Mouse (Mus musculus) embryo, embryonic 11.5 days (tissue): Measurements from ENCODE around the gene Nhsl1.
A peak's percentile ranks its signal among the peaks of the same experiment; 100 is the strongest.
"Not testable (repeated sequence)": the region's sequence is repeated elsewhere in the genome, so short reads cannot be mapped to it uniquely, and the experiment has no call there.

Experiments
- DNase-seq: peaks from one replicate; pipeline ENCODE4 v3.0.0-alpha.2; 2012; ENCODE audit warnings: low read depth, low spot score

Gene Nhsl1

DNA sequence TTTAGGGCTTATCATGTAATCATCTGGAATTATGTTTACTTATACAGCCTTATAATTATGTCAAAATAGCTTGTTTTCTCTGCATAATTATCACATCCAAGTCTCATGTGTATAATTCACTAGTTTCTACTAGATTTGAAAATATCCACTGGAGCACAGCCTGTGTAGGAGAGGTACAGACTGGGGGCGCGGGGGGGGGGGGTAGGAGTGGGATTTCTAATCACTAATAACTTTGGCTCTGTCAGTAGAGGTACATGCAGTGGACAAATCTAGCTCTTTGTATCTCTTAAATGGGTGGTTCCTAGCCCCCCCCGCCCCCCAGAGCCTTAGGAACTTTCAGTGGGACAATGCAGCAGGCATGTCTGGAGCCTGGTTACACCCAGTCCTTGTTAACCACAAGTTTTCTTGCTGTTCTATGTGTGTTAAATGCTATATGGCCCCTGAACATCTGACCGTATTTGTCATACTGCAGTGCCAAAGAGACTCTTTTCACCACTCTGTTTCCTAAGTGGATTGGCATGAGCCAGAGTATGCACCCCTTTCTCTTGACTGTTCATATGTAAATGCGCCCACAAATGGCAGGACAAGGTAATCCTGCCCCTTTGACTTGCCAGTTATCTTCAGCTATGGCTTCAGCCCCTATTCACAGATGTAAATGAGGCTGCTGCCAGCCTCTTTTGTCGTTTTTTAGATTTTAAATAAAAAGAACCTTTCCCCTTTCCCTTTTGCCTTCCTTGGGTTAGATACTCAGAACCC, 127.0 kb downstream of the Nhsl1 start:
- DNase-seq = no peak

GRCm38 (mm10) chr10:18446359-18446820, 127.6 kb downstream of the Nhsl1 start:
- no peak for DNase-seq

- DNase-seq = no peak
These were observed 128.5 kb downstream of the Nhsl1 start for GRCm38 (mm10) chr10:18447299-18447698.

DNA sequence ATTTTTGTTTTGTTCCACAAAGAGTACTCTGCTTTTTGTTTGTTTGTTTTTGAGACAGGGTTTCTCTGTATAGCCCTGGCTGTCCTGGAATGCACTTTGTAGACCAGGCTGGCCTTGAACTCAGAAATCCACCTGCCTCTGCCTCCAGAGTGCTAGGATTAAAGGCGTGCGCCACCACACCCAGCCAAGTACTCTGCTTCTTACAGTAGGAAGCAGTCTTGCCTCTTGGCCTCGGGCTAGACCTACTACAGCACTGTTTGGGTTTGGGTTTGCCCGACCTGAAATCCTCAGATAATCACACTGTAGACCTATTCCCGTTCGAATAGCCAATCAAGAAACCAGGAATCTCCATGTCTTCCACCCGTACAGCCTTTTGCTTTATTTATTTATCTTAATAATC, 130.1 kb downstream of the Nhsl1 start:
- not testable (repeated sequence) for DNase-seq

GRCm38 (mm10) chr10:18453380-18453779, 134.6 kb downstream of the Nhsl1 start:
- DNase-seq = peak; percentile 67

- no peak for DNase-seq
These were observed 135.4 kb downstream of the Nhsl1 start for GRCm38 (mm10) chr10:18454161-18454560.

DNA sequence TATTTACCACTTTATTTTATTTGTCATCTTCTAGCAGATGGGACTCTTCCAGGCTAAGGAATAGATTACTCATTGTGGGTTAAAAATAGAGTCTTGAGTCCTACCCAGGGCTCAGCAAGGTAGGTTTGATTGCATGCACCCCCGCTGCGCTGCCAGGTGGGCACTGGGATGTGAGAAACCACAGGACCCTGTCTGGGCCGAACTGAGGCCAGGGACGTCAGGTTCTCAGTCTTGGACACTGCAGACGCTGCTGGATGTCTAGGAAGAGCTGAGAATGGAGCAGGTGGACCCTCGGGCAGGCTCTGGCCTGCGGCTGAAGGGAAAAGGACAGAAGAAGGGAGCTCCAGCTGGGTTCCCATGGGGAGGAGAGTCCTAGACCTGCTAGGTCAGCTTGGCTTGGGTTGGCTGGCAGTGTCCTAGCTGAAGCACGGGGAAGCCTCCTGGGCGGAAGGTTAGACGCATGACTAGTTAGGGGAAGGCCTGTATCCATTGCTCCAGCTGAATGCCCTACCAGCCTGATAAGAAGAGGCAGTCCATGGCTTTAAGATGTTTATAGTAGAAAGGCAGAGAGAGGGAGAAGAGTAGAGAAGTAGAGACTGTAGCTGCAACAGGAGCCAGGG, 136.6 kb downstream of the Nhsl1 start:
- DNase-seq = no peak

DNA sequence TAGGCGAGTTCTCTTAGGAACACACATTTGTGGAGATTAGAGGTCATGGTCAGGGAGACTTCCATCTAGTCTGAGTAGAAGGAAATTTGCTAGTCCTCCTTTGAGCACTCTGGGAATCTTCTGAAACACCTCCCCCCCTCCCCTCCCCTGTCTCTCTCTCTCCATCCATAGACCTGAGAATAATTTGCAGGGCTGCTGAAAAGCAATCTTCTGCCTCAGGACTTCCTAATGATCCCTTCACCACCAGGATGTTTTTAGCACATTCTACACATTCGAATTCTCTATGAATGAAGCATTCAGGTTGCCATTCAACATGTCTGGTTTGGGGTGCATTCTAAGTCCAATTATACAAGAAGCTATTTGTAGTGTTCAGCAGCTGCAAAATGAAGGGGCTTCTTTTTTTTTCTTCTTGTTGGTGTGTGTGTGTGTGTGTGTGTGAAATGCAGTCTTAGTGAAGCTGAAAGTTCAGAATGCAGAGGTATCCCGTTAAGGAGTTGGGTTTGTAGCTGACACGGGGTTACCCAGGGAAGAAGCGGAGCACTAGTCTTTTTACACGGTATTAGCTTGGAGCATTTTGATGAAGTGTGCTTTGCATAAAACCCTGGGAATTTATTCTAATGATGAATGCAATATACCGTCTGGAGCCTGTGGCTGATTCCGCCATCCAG, 139.2 kb downstream of the Nhsl1 start:
- DNase-seq = no peak

DNA sequence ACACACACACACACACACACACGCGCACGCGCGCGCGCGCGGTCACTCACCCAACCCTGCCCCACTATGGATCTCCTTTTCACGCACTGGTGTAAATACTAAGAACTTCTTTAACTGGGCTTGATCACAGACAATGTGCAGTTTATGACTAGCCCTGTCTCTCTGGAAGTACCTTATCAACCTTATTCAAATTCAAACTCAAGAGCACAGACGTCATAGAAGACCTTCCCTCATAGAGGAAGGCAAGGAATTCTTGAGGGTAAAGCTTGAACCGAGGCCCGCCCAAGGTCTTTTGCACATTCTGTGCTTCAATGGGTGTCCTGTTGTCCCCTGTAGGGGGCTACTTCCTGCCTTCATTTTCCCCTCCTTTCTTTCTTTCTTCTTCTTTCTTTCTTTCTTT, 142.6 kb downstream of the Nhsl1 start:
- DNase-seq = no peak

GRCm38 (mm10) chr10:18463071-18463841, 144.5 kb downstream of the Nhsl1 start:
- no peak for DNase-seq

DNA sequence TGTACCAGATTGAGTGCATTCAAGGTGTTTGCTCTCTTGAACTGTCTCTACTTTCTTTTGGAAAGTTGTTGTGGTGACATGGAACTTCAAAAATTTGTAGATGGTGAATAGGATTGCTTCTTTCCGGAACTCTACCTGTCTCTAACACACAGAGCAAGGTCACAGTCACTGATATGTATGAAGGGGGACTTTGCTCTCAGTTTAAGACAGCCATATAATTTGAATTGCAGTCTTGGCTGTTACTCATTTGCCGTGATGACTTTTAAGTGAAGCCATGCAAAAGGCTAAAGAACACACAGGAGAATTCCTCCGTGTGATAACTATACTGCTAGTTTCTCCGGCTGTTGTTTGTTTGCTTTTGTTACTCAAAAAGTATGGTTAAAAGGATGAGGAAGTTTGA, 149.6 kb downstream of the Nhsl1 start:
- no peak for DNase-seq

DNA sequence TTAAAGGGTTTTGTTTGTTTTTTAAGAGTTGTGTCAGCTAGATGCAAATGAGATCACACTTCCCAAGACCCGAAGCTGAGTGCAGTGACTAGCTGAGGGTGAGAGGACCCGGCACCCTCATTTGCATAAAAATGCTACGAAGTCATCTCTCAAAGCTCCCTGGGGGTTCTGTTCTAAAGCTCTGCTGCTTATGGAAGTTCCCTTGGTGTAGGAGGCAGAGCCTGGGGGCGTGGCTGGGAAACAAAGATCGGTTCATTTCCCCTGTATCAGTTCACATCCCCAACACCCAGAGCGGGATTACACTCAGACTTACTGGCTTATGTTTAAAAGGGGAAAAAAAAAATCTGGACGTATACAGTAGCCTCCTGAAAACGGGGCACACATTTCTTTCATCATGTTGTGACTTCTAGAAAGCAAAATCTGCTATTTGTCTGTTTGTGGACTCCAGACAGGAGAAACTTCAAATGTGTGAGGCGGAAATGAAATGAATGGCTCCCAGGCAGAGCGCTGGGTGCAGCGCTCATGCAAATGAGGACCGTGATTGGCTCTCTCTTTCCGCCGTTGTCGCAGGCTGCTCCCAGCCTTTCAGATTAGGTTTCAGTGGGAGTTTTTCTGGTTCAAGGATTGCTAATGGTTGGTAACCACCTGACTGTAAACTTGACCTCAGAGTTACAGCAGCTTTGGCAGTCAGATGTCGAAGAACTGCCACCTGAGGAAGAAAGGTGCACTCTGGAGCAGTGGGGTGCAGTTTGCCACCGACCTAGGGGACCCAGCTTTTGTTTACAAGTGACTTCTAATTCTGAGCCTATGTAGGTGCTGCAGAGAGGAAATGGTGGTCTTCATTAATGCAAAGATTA, 150.7 kb downstream of the Nhsl1 start:
- peak; percentile 51 for DNase-seq

DNA sequence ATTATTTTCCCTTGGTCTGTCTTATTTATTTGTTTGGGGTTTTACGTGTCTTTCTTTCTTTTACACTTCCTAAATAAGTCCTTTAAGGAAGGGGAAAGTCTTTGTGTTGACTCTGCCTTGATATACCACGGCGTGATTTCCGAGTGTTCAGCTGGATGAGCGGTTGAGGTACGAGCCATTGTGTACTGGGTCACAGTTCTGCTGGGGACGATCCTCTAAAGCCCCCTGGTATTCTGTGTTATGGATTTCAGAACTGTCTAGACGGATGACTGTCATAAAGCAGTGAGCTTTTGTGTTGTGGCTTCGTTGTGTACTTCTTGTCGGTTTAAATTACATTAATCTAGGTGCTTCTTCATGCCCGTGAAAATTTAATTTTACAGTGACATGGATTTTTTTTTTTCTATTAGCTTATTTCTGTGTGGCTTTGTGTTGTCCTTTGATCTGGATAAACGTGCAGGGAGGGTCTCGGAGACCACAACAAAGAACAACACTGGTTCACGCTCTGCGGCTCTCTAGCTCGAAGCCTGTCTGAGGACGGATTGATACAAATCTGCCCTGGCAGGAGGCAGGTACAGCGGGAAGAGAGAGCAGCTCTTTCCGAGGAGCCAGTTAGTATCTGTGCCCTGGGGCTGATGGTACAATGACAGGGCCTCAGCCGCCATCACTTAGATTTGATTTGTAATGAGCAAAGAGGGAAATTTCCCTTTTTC, 151.7 kb downstream of the Nhsl1 start:
- no peak for DNase-seq

DNA sequence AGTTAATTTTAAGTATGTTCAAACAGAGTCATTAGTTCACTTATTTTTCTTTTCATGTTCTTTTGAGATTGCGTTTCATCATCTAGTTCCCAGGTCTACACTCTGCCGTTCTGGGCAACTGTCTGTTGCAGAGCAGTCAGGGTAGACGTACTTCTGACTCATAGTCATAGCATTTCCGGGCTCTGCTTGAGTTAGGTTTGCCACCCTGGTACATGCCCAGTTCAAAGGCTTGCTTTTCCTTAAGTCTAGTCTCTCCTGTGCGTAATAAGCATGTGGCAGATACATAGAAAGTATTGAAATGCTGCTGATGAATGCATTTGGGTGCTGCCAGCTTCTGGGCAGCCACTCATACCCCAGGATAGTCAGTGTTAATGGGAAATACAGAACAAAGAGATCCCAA, 152.9 kb downstream of the Nhsl1 start:
- DNase-seq = no peak

DNA sequence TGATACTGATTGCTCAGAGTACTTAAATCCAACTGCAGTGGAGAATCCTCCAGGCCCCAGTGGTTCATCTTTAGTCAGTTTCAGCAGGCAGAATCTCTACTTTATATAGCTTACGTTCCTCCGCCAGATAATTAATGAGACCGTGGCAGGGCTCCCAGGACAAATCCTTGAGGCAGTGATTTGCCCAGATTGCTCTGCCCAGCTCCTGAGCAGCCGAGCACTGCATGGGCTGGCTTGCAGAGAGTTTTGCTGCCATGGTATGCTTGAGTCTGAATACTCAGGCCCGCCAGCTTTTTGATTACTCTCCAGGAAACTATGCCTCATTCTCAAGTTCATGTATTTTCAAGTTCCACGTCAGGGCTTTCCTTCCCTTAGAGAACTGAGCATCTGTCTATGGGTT, 156.3 kb downstream of the Nhsl1 start:
- no peak for DNase-seq

DNA sequence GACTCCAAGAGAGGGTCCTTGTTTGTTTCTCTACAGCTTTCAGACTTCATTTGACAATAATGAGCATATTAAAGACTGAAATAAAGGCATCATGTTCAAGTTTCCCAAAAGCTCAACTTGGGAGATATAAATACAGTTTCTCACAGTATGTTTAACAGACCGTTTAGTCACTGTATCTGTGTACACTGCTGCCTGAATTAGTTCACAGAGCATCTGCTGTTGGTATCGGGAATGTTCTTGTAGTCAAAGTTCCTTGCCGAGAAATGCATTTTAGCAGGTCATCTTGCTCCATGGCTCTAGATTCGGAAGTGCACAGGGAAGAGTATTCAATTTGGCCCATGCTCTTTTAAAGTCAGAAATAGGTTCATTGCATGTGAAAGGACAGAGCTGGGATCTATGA, 159.5 kb downstream of the Nhsl1 start:
- DNase-seq = no peak

GRCm38 (mm10) chr10:18479285-18479684, 160.5 kb downstream of the Nhsl1 start:
- DNase-seq = no peak

DNA sequence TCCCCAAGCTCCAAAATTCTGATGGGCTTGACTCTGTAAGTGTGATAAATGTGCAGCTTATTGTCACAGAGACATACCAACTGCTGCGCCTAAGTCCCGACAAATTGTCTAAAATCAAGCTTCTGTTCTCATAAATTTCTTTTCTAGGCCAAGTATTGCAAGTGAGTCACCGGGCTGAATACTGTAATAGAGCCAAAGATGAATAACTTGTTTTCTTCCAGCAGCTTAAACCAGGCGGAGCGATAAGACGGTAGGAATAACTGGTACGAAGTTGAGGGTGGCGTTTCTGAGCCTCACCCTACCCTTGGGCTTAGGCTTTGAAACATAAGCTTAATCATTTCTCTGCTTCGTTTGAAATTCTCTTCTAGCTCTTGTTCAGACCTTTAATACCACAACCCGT, 162.1 kb downstream of the Nhsl1 start:
- DNase-seq = no peak

- no peak for DNase-seq
These were observed 163.9 kb downstream of the Nhsl1 start for GRCm38 (mm10) chr10:18482558-18483141.

DNA sequence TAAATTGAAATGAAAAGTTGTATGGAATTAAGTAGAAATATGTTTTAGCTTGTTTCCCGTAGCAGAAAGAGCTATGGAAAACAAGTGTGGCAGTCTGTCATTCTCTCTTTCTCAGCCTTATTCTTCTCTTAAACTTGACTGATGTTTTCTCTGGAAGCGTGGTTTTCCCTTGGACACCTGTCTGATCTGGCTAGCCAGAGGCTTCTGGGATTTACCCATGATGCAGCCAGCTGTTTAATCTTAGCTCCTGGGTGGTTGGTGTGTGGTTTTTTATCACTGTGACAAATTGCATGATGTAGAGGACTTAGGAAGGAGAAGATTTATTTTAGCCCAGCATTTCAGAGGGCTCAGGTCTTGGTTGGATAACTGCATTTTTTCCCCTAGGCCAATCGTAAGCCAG, 164.9 kb downstream of the Nhsl1 start:
- no peak for DNase-seq
